Mouse (Mus musculus): ENCODE data around the gene Rnf135.

- no peak for TF ChIP-seq REST (IDR thresholded peaks at IDR 0.05; ENCODE audit: insufficient read depth, insufficient read length)
- TF ChIP-seq MAX (IDR thresholded peaks at IDR 0.05; ENCODE audit: low read depth) = no peak
These were observed 20.1 kb upstream of the Rnf135 start for GRCm38 (mm10) chr11:80163362-80164116.
